Mouse (Mus musculus): ENCODE results near the gene Dapk1. TPM values are rescaled to one million over a fixed set of nuclear protein-coding genes. Genes with fewer than 3 reads are reported as not detected.

Dapk1 gene
- total RNA-seq, 2 experiments from 2014 or later: 3.7 to 6.2 TPM

- ATAC-seq (ENCODE audit: poor library complexity, severe bottlenecking): no peak
These were observed 134.8 kb downstream of the Dapk1 start for GRCm38 (mm10) chr13:60736421-60737105.

GRCm38 (mm10) chr13:60737632-60738324, 136.0 kb downstream of the Dapk1 start:
- ATAC-seq (ENCODE audit: poor library complexity, severe bottlenecking): peak; percentile 90

GRCm38 (mm10) chr13:60738429-60738828, 136.7 kb downstream of the Dapk1 start:
- peak; percentile 81 for ATAC-seq (ENCODE audit: poor library complexity, severe bottlenecking)

- no peak for ATAC-seq (ENCODE audit: poor library complexity, severe bottlenecking)
These were observed 138.5 kb downstream of the Dapk1 start for GRCm38 (mm10) chr13:60740248-60740647.

- no peak for ATAC-seq (ENCODE audit: poor library complexity, severe bottlenecking)
These were observed 140.9 kb downstream of the Dapk1 start for GRCm38 (mm10) chr13:60742611-60743010.

- ATAC-seq (ENCODE audit: poor library complexity, severe bottlenecking): no peak
These were observed 141.8 kb downstream of the Dapk1 start for GRCm38 (mm10) chr13:60743381-60744077.

GRCm38 (mm10) chr13:60744078-60744460, 142.3 kb downstream of the Dapk1 start:
- ATAC-seq (ENCODE audit: poor library complexity, severe bottlenecking): peak; percentile 86

GRCm38 (mm10) chr13:60744736-60745135, 143.0 kb downstream of the Dapk1 start:
- no peak for ATAC-seq (ENCODE audit: poor library complexity, severe bottlenecking)

GRCm38 (mm10) chr13:60745358-60745757, 143.6 kb downstream of the Dapk1 start:
- ATAC-seq (ENCODE audit: poor library complexity, severe bottlenecking): no peak

- ATAC-seq (ENCODE audit: poor library complexity, severe bottlenecking): no peak
These were observed 144.5 kb downstream of the Dapk1 start for GRCm38 (mm10) chr13:60746271-60746670.

- ATAC-seq (ENCODE audit: poor library complexity, severe bottlenecking): no peak
These were observed 145.5 kb downstream of the Dapk1 start for GRCm38 (mm10) chr13:60747201-60747600.

GRCm38 (mm10) chr13:60748556-60748955, 146.8 kb downstream of the Dapk1 start:
- ATAC-seq (ENCODE audit: poor library complexity, severe bottlenecking): no peak

- no peak for ATAC-seq (ENCODE audit: poor library complexity, severe bottlenecking)
These were observed 149.2 kb downstream of the Dapk1 start for GRCm38 (mm10) chr13:60750930-60751329.

- no peak for ATAC-seq (ENCODE audit: poor library complexity, severe bottlenecking)
These were observed 151.5 kb downstream of the Dapk1 start for GRCm38 (mm10) chr13:60753216-60753615.

- no peak for ATAC-seq (ENCODE audit: poor library complexity, severe bottlenecking)
These were observed 153.5 kb downstream of the Dapk1 start for GRCm38 (mm10) chr13:60755251-60755650.

GRCm38 (mm10) chr13:60757292-60757691, 155.5 kb downstream of the Dapk1 start:
- no peak for ATAC-seq (ENCODE audit: poor library complexity, severe bottlenecking)

GRCm38 (mm10) chr13:60759136-60759535, 157.4 kb downstream of the Dapk1 start:
- ATAC-seq (ENCODE audit: poor library complexity, severe bottlenecking): 0 out of 2 replicates have a peak, but pooled peaks have one; percentile 43

- no peak for ATAC-seq (ENCODE audit: poor library complexity, severe bottlenecking)
These were observed 158.6 kb downstream of the Dapk1 start for GRCm38 (mm10) chr13:60760392-60760791.

GRCm38 (mm10) chr13:60761161-60761560, 159.4 kb downstream of the Dapk1 start:
- no peak for ATAC-seq (ENCODE audit: poor library complexity, severe bottlenecking)

- no peak for ATAC-seq (ENCODE audit: poor library complexity, severe bottlenecking)
These were observed 178.8 kb downstream of the Dapk1 start for GRCm38 (mm10) chr13:60780534-60780933.

GRCm38 (mm10) chr13:60783301-60783700, 181.6 kb downstream of the Dapk1 start:
- ATAC-seq (ENCODE audit: poor library complexity, severe bottlenecking): no peak

- no peak for ATAC-seq (ENCODE audit: poor library complexity, severe bottlenecking)
These were observed 184.5 kb downstream of the Dapk1 start, which contains the start of gene BC051665 for GRCm38 (mm10) chr13:60786264-60786663. Gene BC051665, minus strand, starts transcription at chr13:60786364.

Data from megakaryocyte, adult 5-6 weeks (primary cell).